Mouse (Mus musculus) telencephalon, adult 2 months (tissue): Measurements from ENCODE around the gene Gm4027.
"Not testable (repeated sequence)": the region's sequence is repeated elsewhere in the genome, so short reads cannot be mapped to it uniquely, and the experiment has no call there.

Experiments used
- DNase-seq: peaks from one replicate; pipeline ENCODE4 v3.0.0-alpha.2; 2011; ENCODE audit warnings: low read depth, low spot score

The Gm4027 gene

GRCm38 (mm10) chr12:87618569-87618968, at the start of gene Gm4027:
Gene Gm4027 (plus strand): TSS chr12:87618869.
- DNase-seq: not testable (repeated sequence)

- DNase-seq: not testable (repeated sequence)
Observed at GRCm38 (mm10) chr12:87601388-87601787, 17.3 kb upstream of the Gm4027 start.

- DNase-seq: not testable (repeated sequence)
Observed at GRCm38 (mm10) chr12:87602388-87602787, 16.3 kb upstream of the Gm4027 start, which contains the start of gene Oog1. Gene Oog1 (plus strand): TSS chr12:87602688.

DNA sequence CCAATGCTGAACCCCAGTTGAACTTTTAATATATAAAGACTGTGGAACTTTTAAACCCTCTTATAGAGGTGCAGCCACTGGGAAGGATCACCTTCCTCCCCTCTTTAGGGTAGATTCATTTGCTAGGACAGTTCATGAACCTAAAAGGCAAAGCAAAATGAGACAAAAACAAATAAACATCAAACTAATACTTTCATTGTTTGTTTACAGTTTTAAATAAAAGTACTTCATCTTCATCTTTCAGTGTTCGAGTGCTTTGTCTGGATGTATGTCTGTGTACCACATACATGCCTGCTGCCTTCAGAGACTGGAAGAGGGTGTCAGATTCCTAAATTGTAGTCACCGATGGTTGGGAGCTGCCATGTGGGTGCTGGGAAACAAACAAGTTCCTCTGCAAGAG, 25.9 kb downstream of the Gm4027 start, which contains the start of gene Gm16381:
Gm16381 (minus strand) TSS at position 101 of the 400 bp plus-strand sequence.
- DNase-seq: not testable (repeated sequence)

- not testable (repeated sequence) for DNase-seq
Observed at GRCm38 (mm10) chr12:87652916-87653703, 34.4 kb downstream of the Gm4027 start.
